27 mouse cellular contexts compared by ENCODE assay signal in the genomic region with DNA sequence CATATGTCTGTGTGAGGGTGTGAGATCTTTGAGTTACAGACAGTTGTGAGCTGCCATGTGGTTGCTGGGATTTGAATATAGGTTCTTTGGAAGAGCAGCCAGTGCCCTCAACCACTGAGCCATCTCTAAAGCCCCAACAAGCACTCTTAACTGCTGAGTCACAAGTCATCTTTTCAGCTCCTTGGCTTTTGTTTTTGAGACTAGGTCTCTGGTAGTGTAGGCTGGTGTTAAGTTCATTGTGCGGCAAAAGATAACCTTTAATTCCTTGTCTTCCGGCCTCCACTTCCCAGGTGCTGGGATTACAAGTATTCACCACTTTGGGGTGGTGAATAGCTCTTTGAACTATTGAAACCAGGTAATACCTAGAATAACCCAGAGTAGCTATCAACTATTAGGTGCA. TPM values are rescaled to one million over a fixed set of nuclear protein-coding genes. Genes with fewer than 3 reads are reported as not detected.
"Had no signal": no experiment of that assay in that cellular context is flagged by ENCODE, and none has a peak within 500 bp of the region (broad histone marks: within the 10 kb centered on the region; RNA-seq: fewer than 3 reads in every experiment).

No protein-coding gene starts in this region.

- ATAC-seq: hindbrain, postnatal 0 days; intestine, embryonic 16.5 days; liver, embryonic 12.5 days had no signal

- H3K4me3 ChIP-seq: heart, adult 2 months; heart, embryonic 15.5 days; hindbrain, embryonic 13.5 days; layer of hippocampus, adult 2 months; left cerebral cortex, adult 2 months; limb, embryonic 15.5 days; liver, embryonic 12.5 days had no signal

- H3K36me3 ChIP-seq: heart, embryonic 15.5 days; hindbrain, embryonic 15.5 days had no signal

- DNase-seq: gastrocnemius, postnatal 14 days; gastrocnemius, postnatal 36 days; heart, adult 11 months; heart, adult 2 months; heart, postnatal 14 days; heart, postnatal 36 days; kidney, adult 11 months; kidney, adult 2 months; kidney, adult 9 months; kidney, postnatal 25 days; kidney, postnatal 4 days; left cerebral cortex, postnatal 4 days had no signal

- H3K9me3 ChIP-seq: heart, embryonic 13.5 days; heart, embryonic 15.5 days; hindbrain, embryonic 13.5 days; hindbrain, embryonic 15.5 days; kidney, embryonic 15.5 days; limb, embryonic 13.5 days; limb, embryonic 15.5 days; liver, embryonic 12.5 days had no signal

- H3K27ac ChIP-seq: heart, adult 2 months; heart, embryonic 13.5 days; hindbrain, embryonic 13.5 days; hindbrain, embryonic 15.5 days; hindbrain, postnatal 0 days; kidney, embryonic 15.5 days; kidney, postnatal 0 days; left cerebral cortex, adult 2 months; limb, embryonic 13.5 days; limb, embryonic 15.5 days; liver, embryonic 12.5 days; liver, embryonic 14.5 days had no signal

- H3K9ac ChIP-seq: heart, embryonic 15.5 days; hindbrain, embryonic 13.5 days; hindbrain, embryonic 15.5 days; kidney, embryonic 15.5 days; limb, embryonic 13.5 days; limb, embryonic 15.5 days; liver, embryonic 14.5 days had no signal

RNA-seq across cellular contexts. Expression of a gene that starts 2.5 kb away (rescaled TPM):
- polyA plus RNA-seq: liver, adult 2 months; liver, embryonic 14.5 days had no signal

RNA-seq across cellular contexts. Expression of a gene that starts 28.8 kb away (rescaled TPM):
- polyA plus RNA-seq: liver, adult 2 months had no signal
